Mouse (Mus musculus): ENCODE results near the gene Ppil6.

DNA sequence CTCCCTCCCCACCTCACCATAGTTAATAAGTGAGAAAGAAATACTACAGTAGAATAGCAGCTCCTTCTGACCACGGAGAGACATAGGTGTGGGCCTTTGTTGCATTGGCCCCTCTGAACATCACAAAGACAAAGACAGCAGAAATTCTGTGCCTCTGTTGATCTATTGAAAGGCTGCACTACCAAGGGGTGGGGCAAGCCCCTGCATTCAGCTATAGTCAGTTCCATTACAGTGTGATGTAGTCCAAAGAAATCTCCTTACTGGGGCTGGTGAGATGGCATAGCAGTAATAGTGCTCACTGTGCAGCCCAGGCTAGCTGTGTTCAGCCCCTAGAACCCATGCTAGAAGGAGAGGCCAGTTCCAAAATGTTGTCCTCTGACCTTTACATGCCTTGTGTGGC is 14.8 kb downstream of the Ppil6 start:
- no peak for TF ChIP-seq CTCF (IDR thresholded peaks at IDR 0.05; ENCODE audit: low read depth, low read length)
- no peak for TF ChIP-seq POLR2A (IDR thresholded peaks at IDR 0.05; ENCODE audit: insufficient read depth, low read length)
- TF ChIP-seq EP300 (IDR thresholded peaks at IDR 0.05; ENCODE audit: insufficient read depth, low read depth, low read length), result no peak
